In genomic region chr6:87466221-87466620, GRCm38 (mm10) we compare ENCODE assay signal across 9 mouse cellular contexts. TPM values are rescaled to one million over a fixed set of nuclear protein-coding genes. Genes with fewer than 3 reads are reported as not detected.
DNase-seq lines count a peak whose midpoint lies in the region; ATAC-seq and TF ChIP-seq lines count a peak whose summit lies in the region.
"Had no signal": no experiment of that assay in that cellular context is flagged by ENCODE, and none has a peak within 500 bp of the region (broad histone marks: within the 10 kb centered on the region; RNA-seq: fewer than 3 reads in every experiment).

No protein-coding gene starts in this region.

- H3K4me1 ChIP-seq in E14TG2a.4 (replicated peaks; ENCODE audit: low read depth, low read length), result peaks cover 5% of the 10 kb centered on the region
- H3K4me1 ChIP-seq in forebrain, embryonic 11.5 days (replicated peaks; ENCODE audit: control insufficient read depth, insufficient read depth, low read length), result no peaks in the 10 kb centered on the region
- no peaks in the 10 kb centered on the region for H3K4me1 ChIP-seq in heart, postnatal 0 days (ENCODE audit: control insufficient read depth, insufficient read depth)
- peaks cover 5% of the 10 kb centered on the region; the same call in 1 of the 2 replicates for H3K4me1 ChIP-seq in lung, embryonic 16.5 days (replicated peaks; ENCODE audit: control insufficient read depth, insufficient read depth, low read length)

- TF ChIP-seq CTCF in E14TG2a.4 (conservative IDR thresholded peaks at IDR 0.05; ENCODE audit: low read length), result peak; percentile 79
- peak; percentile 81 for TF ChIP-seq CTCF in heart, postnatal 0 days (IDR thresholded peaks at IDR 0.05; ENCODE audit: low read depth)

- 7% methylated on average over 12 of the region's 12 CpGs for WGBS in forebrain, embryonic 11.5 days
- 19% methylated on average over 12 of the region's 12 CpGs for WGBS in heart, postnatal 0 days
- 13% methylated on average over 12 of the region's 12 CpGs for WGBS in lung, embryonic 16.5 days

- H3K36me3 ChIP-seq in E14TG2a.4 (ENCODE audit: insufficient read depth, low read length), result no peaks in the 10 kb centered on the region
- H3K36me3 ChIP-seq in forebrain, embryonic 11.5 days (ENCODE audit: control insufficient read depth, insufficient read depth, low read length), result no peaks in the 10 kb centered on the region
- 0 out of 2 replicates have a peak, but pooled peaks cover 4% of the 10 kb centered on the region for H3K36me3 ChIP-seq in heart, postnatal 0 days (replicated peaks; ENCODE audit: control insufficient read depth, insufficient read depth, low read length)
- no peaks in the 10 kb centered on the region for H3K36me3 ChIP-seq in lung, embryonic 16.5 days (ENCODE audit: control insufficient read depth, insufficient read depth, low read length)

- H3K27me3 ChIP-seq in E14TG2a.4 (ENCODE audit: insufficient read depth, low read length), result peaks cover 22% of the 10 kb centered on the region
- no peaks in the 10 kb centered on the region for H3K27me3 ChIP-seq in forebrain, embryonic 11.5 days (ENCODE audit: control insufficient read depth, insufficient read depth, low read length)
- H3K27me3 ChIP-seq in heart, postnatal 0 days (ENCODE audit: control insufficient read depth, insufficient read depth, low read length), result peaks cover 65% of the 10 kb centered on the region
- H3K27me3 ChIP-seq in lung, embryonic 16.5 days (ENCODE audit: control insufficient read depth, insufficient read depth, low read depth, low read length), result no peaks in the 10 kb centered on the region

- H3K9me3 ChIP-seq in E14TG2a.4 (ENCODE audit: low read length), result no peaks in the 10 kb centered on the region
- no peaks in the 10 kb centered on the region for H3K9me3 ChIP-seq in forebrain, embryonic 11.5 days (ENCODE audit: control insufficient read depth, low read length)
- H3K9me3 ChIP-seq in heart, postnatal 0 days (replicated peaks; ENCODE audit: control insufficient read depth, low read length), result no peaks in the 10 kb centered on the region
- H3K9me3 ChIP-seq in lung, embryonic 16.5 days (ENCODE audit: control insufficient read depth, low read length), result no peaks in the 10 kb centered on the region

- no peak overlapping the region for H3K9ac ChIP-seq in forebrain, embryonic 11.5 days (ENCODE audit: low read length)
- H3K9ac ChIP-seq in heart, postnatal 0 days (replicated peaks; ENCODE audit: low read depth, low read length), result no peak overlapping the region
- H3K9ac ChIP-seq in lung, embryonic 16.5 days (ENCODE audit: low read length), result no peak overlapping the region

- ATAC-seq in forebrain, embryonic 11.5 days (replicated peaks; ENCODE audit: low FRiP score), result 0 out of 2 replicates have a peak, but pooled peaks have one; percentile 30
- no peak; the same call in 1 of the 2 replicates for ATAC-seq in heart, postnatal 0 days (ENCODE audit: insufficient read depth, low read depth)
- 0 out of 2 replicates have a peak, but pooled peaks have one; percentile 26 for ATAC-seq in lung, embryonic 16.5 days (ENCODE audit: low read depth)

- no peak overlapping the region; the same call in 1 of the 2 replicates for H3K4me3 ChIP-seq in E14TG2a.4 (replicated peaks; ENCODE audit: low read length)
- no peak overlapping the region for H3K4me3 ChIP-seq in forebrain, embryonic 11.5 days (ENCODE audit: low read depth, low read length)
- H3K4me3 ChIP-seq in heart, postnatal 0 days (ENCODE audit: low read depth, low read length), result no peak overlapping the region
- no peak overlapping the region for H3K4me3 ChIP-seq in lung, embryonic 16.5 days (ENCODE audit: low read length)

- peak overlapping the region; percentile 24; the same call in 1 of the 2 replicates for H3K4me2 ChIP-seq in forebrain, embryonic 11.5 days (ENCODE audit: low read depth, low read length, severe bottlenecking)
- H3K4me2 ChIP-seq in heart, postnatal 0 days (ENCODE audit: low read depth, low read length), result no peak overlapping the region
- peak overlapping the region; percentile 41 for H3K4me2 ChIP-seq in lung, embryonic 16.5 days (ENCODE audit: low read depth, low read length)

- peak; percentile 48 for DNase-seq in c-Kit-negative CD71-positive TER-119-positive erythroid progenitor cells, embryonic 14.5 days (ENCODE audit: low read depth, low spot score)
- DNase-seq in forebrain, embryonic 11.5 days (ENCODE audit: low spot score), result peak; percentile 87
- DNase-seq in heart, postnatal 0 days (ENCODE audit: low spot score), result peak; percentile 40
- peak; percentile 74 to 85 for DNase-seq in kidney, postnatal 36 days
- peak; percentile 59 for DNase-seq in ovary, postnatal 36 days (ENCODE audit: low spot score)
- peak; percentile 69 for DNase-seq in thymus, postnatal 25 days

- no peak for TF ChIP-seq EP300 in heart, postnatal 0 days (IDR thresholded peaks at IDR 0.05; ENCODE audit: low read depth)

- H3K27ac ChIP-seq in forebrain, embryonic 11.5 days (ENCODE audit: low read depth, low read length), result no peak overlapping the region
- H3K27ac ChIP-seq in heart, postnatal 0 days (ENCODE audit: low read depth), result no peak overlapping the region
- H3K27ac ChIP-seq in lung, embryonic 16.5 days (ENCODE audit: low read length), result no peak overlapping the region

RNA-seq across cellular contexts. Expression of gene Bmp10, which starts 37.4 kb away (rescaled TPM):
- polyA plus RNA-seq in forebrain, embryonic 11.5 days (2014; fragmentation: Nextera tagmentation; extraction: Ambion mirVana), result not detected in 2 replicates
- 30.0 and 106 TPM in 2 replicates for total RNA-seq in heart, postnatal 0 days (2014; rRNA removed; ENCODE audit: low replicate concordance)
- polyA plus RNA-seq in heart, postnatal 0 days (2015; fragmentation: Nextera tagmentation; extraction: Ambion mirVana), result 4.0 and 6.0 TPM in 2 replicates
- polyA plus RNA-seq in lung, embryonic 16.5 days (2015; fragmentation: Nextera tagmentation; extraction: Ambion mirVana), result 0.09 and 0.24 TPM in 2 replicates
- total RNA-seq: left cerebral cortex, adult 8-10 months had no signal
